Mouse (Mus musculus) liver, embryonic 14.5 days (tissue): ENCODE results near the gene Lce1i. TPM values are rescaled to one million over a fixed set of nuclear protein-coding genes. Genes with fewer than 3 reads are reported as not detected.
"Not testable (repeated sequence)": the region's sequence is repeated elsewhere in the genome, so short reads cannot be mapped to it uniquely, and the experiment has no call there.

Experiments
- ATAC-seq: fragments of 200-750 bp; cut with Nextera tagmentation; 2 replicates; pipeline ENCODE4 v1.8.0; 2017; ENCODE audit warnings: moderate number of reproducible peaks, mild to moderate bottlenecking, moderate library complexity; ENCODE audit not compliant: insufficient read depth
- DNase-seq, 3 experiments: peaks; one replicate each; pipeline ENCODE4 v3.0.0-alpha.2; 2012 to 2013; ENCODE audit warnings: low read depth in 3 of 3, low spot score in 3 of 3
- H3K27ac ChIP-seq: fragments of 300-500 bp; sonication (generic); 2 replicates; pipeline ENCODE4 v1.5.1; 2014; ENCODE audit warnings: moderate library complexity, mild to moderate bottlenecking, control low read depth, inconsistent platforms
- H3K27me3 ChIP-seq: fragments of 300-500 bp; sonication (generic); 2 replicates; pipeline ENCODE4 v1.6.1; 2014; ENCODE audit warnings: mild to moderate bottlenecking, low read length, moderate library complexity; ENCODE audit not compliant: control insufficient read depth, insufficient read depth
- H3K36me3 ChIP-seq: fragments of 300-500 bp; sonication (generic); replicated peaks from 2 replicates; pipeline ENCODE4 v1.6.1; 2014; ENCODE audit warnings: low read depth; ENCODE audit not compliant: control insufficient read depth, insufficient read depth
- H3K4me1 ChIP-seq, 2 experiments: fragments of 200-500 bp in 1 of 2; fragments of 300-500 bp in 1 of 2; sonication (generic) in 1 of 2; replicated peaks; 2 replicates each; pipeline ENCODE4 v1.6.1; 2012 to 2014; ENCODE audit warnings: antibody characterized with exemption in 1 of 2, inconsistent platforms in 1 of 2, low read length in 1 of 2; ENCODE audit not compliant: control insufficient read depth in 2 of 2, insufficient read depth in 2 of 2
- H3K4me2 ChIP-seq: fragments of 300-500 bp; sonication (generic); 2 replicates; pipeline ENCODE4 v1.6.1; 2014; ENCODE audit warnings: low read depth, mild to moderate bottlenecking, control low read depth, moderate library complexity
- H3K4me3 ChIP-seq, 2 experiments: fragments of 200-500 bp in 1 of 2; fragments of 300-500 bp in 1 of 2; sonication (generic) in 1 of 2; 2 replicates each; pipeline ENCODE4 v1.5.1; 2012 to 2014; ENCODE audit warnings: low read depth in 2 of 2, low read length in 2 of 2, mild to moderate bottlenecking in 2 of 2, control low read depth in 1 of 2, inconsistent platforms in 1 of 2, moderate library complexity in 1 of 2; ENCODE audit not compliant: insufficient read depth in 1 of 2
- H3K9ac ChIP-seq: fragments of 300-500 bp; sonication (generic); replicated peaks from 2 replicates; pipeline ENCODE4 v1.6.1; 2014; ENCODE audit warnings: mild to moderate bottlenecking, control low read depth, moderate library complexity
- H3K9me3 ChIP-seq: fragments of 300-500 bp; sonication (generic); 2 replicates; pipeline ENCODE4 v1.6.1; 2016; ENCODE audit warnings: low read length, mixed read lengths; ENCODE audit not compliant: control insufficient read depth
- CTCF ChIP-seq: IDR thresholded peaks from 2 replicates; pipeline ENCODE4 v1.5.1; 2016; ENCODE audit warnings: antibody characterized with exemption, low read depth, control low read depth
- EP300 ChIP-seq: IDR thresholded peaks from 2 replicates; pipeline ENCODE4 v1.6.1; 2016; ENCODE audit warnings: antibody characterized with exemption, low read depth
- WGBS: fragments of 180-500 bp; shearing (Covaris S2); extraction: QIAGEN DNeasy Blood & Tissue Kit; methylation state at CpG from one replicate; pipeline ENCODE4 v1.1.7; 2014; ENCODE audit not compliant: insufficient replicate concordance; 5-methylcytosine and 5-hydroxymethylcytosine counted together
- polyA plus RNA-seq, 2 experiments: library from polyadenylated mRNA; depleted of rRNA in 1 of 2; stranded (reverse) in 1 of 2; unstranded in 1 of 2; fragments of >200 nt; fragmentation: Nextera tagmentation in 1 of 2; extraction: Ambion mirVana in 1 of 2; gene quantifications; 2 replicates each; pipeline versions ENCODE4 v1.2.1 to v1.2.3; 2012 to 2014

The Lce1i gene
- polyA plus RNA-seq (2012; rRNA removed) (not detected in 2 replicates), polyA plus RNA-seq (2014; fragmentation: Nextera tagmentation; extraction: Ambion mirVana) (not detected in 2 replicates)

GRCm38 (mm10) chr3:92778799-92779198 is at the start of gene Lce1i:
TSS of gene Lce1i (minus strand) at chr3:92778899.
- ATAC-seq, result no peak
- Histone ChIP-seq H3K4me3 (no peak within 1 kb of the TSS), H3K36me3 (no peaks in the 10 kb centered on the region), H3K4me1 (no peaks in the 10 kb centered on the region), H3K9ac (no peak within 1 kb of the TSS), H3K27ac (no peak within 1 kb of the TSS), H3K4me2 (no peak within 1 kb of the TSS), H3K27me3 (no peaks in the 10 kb centered on the region), H3K9me3 (no peaks in the 10 kb centered on the region)
- 25% methylated on average over 1 of the region's 1 CpGs for WGBS
- no peak for TF ChIP-seq EP300
- no peak for TF ChIP-seq CTCF
- DNase-seq, result no peak

- ATAC-seq (no peak), DNase-seq (no peak)
- H3K9me3 ChIP-seq, result no peaks in the 10 kb centered on the region
- no peak within 1 kb of the TSS for H3K4me3 ChIP-seq
- H3K36me3 ChIP-seq, result no peaks in the 10 kb centered on the region
- H3K4me1 ChIP-seq, result no peaks in the 10 kb centered on the region
- no peak within 1 kb of the TSS for H3K9ac ChIP-seq
- 22% methylated on average over 1 of the region's 1 CpGs for WGBS
- H3K27me3 ChIP-seq, result no peaks in the 10 kb centered on the region
- TF ChIP-seq CTCF, result no peak
- TF ChIP-seq EP300, result no peak
- no peak within 1 kb of the TSS for H3K27ac ChIP-seq
- no peak within 1 kb of the TSS for H3K4me2 ChIP-seq
Observed at GRCm38 (mm10) chr3:92827108-92827507, 48.4 kb upstream of the Lce1i start, which contains the start of gene Kprp. TSS of gene Kprp (minus strand) at chr3:92827247.

GRCm38 (mm10) chr3:92825808-92826207 is 47.1 kb upstream of the Lce1i start:
- Histone ChIP-seq H3K4me3 (no peak overlapping the region), H3K27me3 (no peaks in the 10 kb centered on the region), H3K36me3 (no peaks in the 10 kb centered on the region), H3K9ac (no peak overlapping the region), H3K27ac (no peak overlapping the region), H3K4me2 (no peak overlapping the region), H3K9me3 (no peaks in the 10 kb centered on the region), H3K4me1 (no peaks in the 10 kb centered on the region)
- no peak for TF ChIP-seq CTCF
- no peak for TF ChIP-seq EP300
- 4% methylated on average over 1 of the region's 1 CpGs for WGBS
- DNase-seq, result no peak
- ATAC-seq, result no peak

- not testable (repeated sequence) for H3K27ac ChIP-seq, H3K27me3 ChIP-seq, ATAC-seq, H3K4me1 ChIP-seq, H3K36me3 ChIP-seq, H3K4me2 ChIP-seq, H3K9me3 ChIP-seq, DNase-seq, H3K4me3 ChIP-seq, H3K9ac ChIP-seq
- WGBS, result 63% methylated on average over 2 of the region's 2 CpGs
Observed at GRCm38 (mm10) chr3:92816036-92816435, 37.3 kb upstream of the Lce1i start.

GRCm38 (mm10) chr3:92815581-92815980 is 36.9 kb upstream of the Lce1i start:
- Histone ChIP-seq H3K36me3 (no peaks in the 10 kb centered on the region), H3K27me3 (no peaks in the 10 kb centered on the region), H3K4me3 (no peak overlapping the region), H3K4me1 (no peaks in the 10 kb centered on the region), H3K27ac (no peak overlapping the region), H3K4me2 (no peak overlapping the region), H3K9ac (no peak overlapping the region), H3K9me3 (no peaks in the 10 kb centered on the region)
- no peak for ATAC-seq
- WGBS, result 64% methylated on average over 3 of the region's 3 CpGs
- TF ChIP-seq CTCF (no peak), EP300 (no peak)
- no peak for DNase-seq
